Mouse (Mus musculus) megakaryocyte, embryonic 14.5 days (primary cell): Measurements from ENCODE around the gene Cnbd2. TPM values are rescaled to one million over a fixed set of nuclear protein-coding genes. Genes with fewer than 3 reads are reported as not detected.
A peak's percentile ranks its signal among the peaks of the same experiment; 100 is the strongest.
"Not testable (repeated sequence)": the region's sequence is repeated elsewhere in the genome, so short reads cannot be mapped to it uniquely, and the experiment has no call there.

Experiments
- H3K27me3 ChIP-seq: replicated peaks from 2 replicates; pipeline ENCODE3; 2012; ENCODE audit warnings: inconsistent platforms
- H3K36me3 ChIP-seq: replicated peaks from 2 replicates; pipeline ENCODE3; 2012; ENCODE audit warnings: low read length, inconsistent platforms, mixed read lengths
- H3K4me1 ChIP-seq: 2 replicates; pipeline ENCODE4 v1.6.1; 2012; ENCODE audit warnings: inconsistent platforms
- H3K4me3 ChIP-seq: replicated peaks from 2 replicates; pipeline ENCODE3; 2012; ENCODE audit warnings: moderate library complexity, mild to moderate bottlenecking, inconsistent platforms
- H3K9me3 ChIP-seq: 2 replicates; pipeline ENCODE4 v1.6.1; 2012; ENCODE audit warnings: inconsistent platforms
- FLI1 ChIP-seq: IDR thresholded peaks from 2 replicates; pipeline ENCODE4 v1.6.1; 2012; ENCODE audit warnings: low read length, inconsistent platforms, mixed read lengths
- GATA1 ChIP-seq: IDR thresholded peaks from 3 replicates; pipeline ENCODE4 v1.6.1; 2012; ENCODE audit warnings: mixed read lengths, low read length, inconsistent platforms, borderline replicate concordance
- polyA plus RNA-seq: library from polyadenylated mRNA; stranded (reverse); fragments of >175 nt; gene quantifications from 2 replicates; pipeline ENCODE4 v1.2.3, GENCODE M21; 2012; ENCODE audit warnings: low replicate concordance; ENCODE audit not compliant: insufficient read depth

The Cnbd2 gene
- polyA plus RNA-seq, 1 experiment = 0.74 TPM

- TF ChIP-seq FLI1 = no peak
- no peak for TF ChIP-seq GATA1
- H3K9me3 ChIP-seq = no peaks in the 10 kb centered on the region
- no peaks in the 10 kb centered on the region; the same call in 1 of the 2 replicates for H3K4me1 ChIP-seq
- no peaks in the 10 kb centered on the region for H3K36me3 ChIP-seq
- H3K4me3 ChIP-seq = no peak overlapping the region
- peaks cover 39% of the 10 kb centered on the region for H3K27me3 ChIP-seq
Measured at GRCm38 (mm10) chr2:156370896-156371295, 58.8 kb downstream of the Cnbd2 start.

GRCm38 (mm10) chr2:156376956-156377355, 64.9 kb downstream of the Cnbd2 start:
- no peak for TF ChIP-seq FLI1
- no peak for TF ChIP-seq GATA1
- H3K9me3 ChIP-seq = no peaks in the 10 kb centered on the region
- peaks cover 4% of the 10 kb centered on the region for H3K4me1 ChIP-seq
- peaks cover 42% of the 10 kb centered on the region for H3K27me3 ChIP-seq
- H3K36me3 ChIP-seq = no peaks in the 10 kb centered on the region
- no peak overlapping the region for H3K4me3 ChIP-seq

DNA sequence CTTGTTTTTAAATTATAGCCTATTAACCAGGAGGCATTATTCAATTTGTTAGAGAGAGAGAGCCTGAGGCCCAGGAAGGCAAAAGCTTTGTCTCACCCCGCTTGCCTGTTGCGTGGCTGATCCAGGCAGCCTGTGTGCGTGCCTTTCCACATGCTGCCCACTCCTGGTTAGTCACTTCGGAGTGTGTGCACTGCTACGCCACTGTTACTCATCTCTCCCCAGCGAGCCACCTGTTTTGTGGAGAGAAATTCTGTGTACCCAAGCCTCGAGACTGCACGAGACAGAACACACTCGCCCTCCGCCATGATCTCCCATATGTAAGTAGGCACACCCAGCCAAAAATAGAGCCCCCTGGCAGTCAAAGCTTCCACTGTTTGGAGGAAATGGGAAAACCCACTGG, 67.8 kb downstream of the Cnbd2 start:
- TF ChIP-seq FLI1 (no peak), GATA1 (no peak)
- peaks cover 32% of the 10 kb centered on the region for H3K27me3 ChIP-seq
- peaks cover 10% of the 10 kb centered on the region for H3K4me1 ChIP-seq
- peaks cover 7% of the 10 kb centered on the region for H3K9me3 ChIP-seq
- peaks cover 4% of the 10 kb centered on the region for H3K36me3 ChIP-seq
- no peak overlapping the region for H3K4me3 ChIP-seq

GRCm38 (mm10) chr2:156381350-156381749, 69.3 kb downstream of the Cnbd2 start:
- TF ChIP-seq GATA1 = no peak
- TF ChIP-seq FLI1 = no peak
- peaks cover 4% of the 10 kb centered on the region for H3K36me3 ChIP-seq
- peaks cover 18% of the 10 kb centered on the region for H3K4me1 ChIP-seq
- peaks cover 25% of the 10 kb centered on the region for H3K27me3 ChIP-seq
- peaks cover 7% of the 10 kb centered on the region for H3K9me3 ChIP-seq
- H3K4me3 ChIP-seq = no peak overlapping the region

DNA sequence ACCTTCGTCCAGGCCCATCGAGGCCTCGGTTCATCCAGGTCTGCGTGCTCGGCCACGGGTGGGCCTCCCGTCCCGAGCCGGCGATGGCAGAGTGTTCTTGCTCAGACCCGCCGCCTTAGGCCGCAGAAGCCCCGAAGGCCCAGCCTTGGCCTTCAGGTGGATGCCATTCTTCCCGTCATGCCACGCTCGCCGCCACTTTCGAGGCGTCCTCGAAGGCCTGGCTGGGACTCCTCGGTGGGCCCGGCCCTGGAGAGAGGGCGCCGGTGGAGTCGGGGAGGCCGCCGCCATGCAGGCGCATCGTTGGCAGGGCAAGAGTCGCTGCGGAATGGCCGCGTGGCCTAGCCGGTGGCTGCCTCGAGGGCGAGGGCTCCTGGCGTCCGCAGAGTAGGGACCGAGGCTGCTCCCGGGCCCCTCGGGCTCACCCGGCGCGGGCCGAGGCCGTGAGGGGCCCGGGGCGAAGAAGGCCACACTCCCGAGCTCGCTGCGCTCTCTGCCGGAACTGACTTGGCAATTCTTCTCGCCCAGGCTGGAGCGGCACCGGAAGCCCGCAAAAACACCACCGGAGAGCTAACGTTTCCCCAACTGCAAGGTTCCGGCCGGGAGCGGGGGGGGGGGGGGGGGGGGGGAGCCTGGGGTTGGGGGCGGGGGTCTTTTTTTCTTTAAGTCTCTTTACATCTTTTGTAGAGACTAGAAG, 80.5 kb downstream of the Cnbd2 start:
- H3K9me3 ChIP-seq, H3K36me3 ChIP-seq, H3K27me3 ChIP-seq: not testable (repeated sequence)
- H3K4me1 ChIP-seq = peaks cover 14% of the 10 kb centered on the region
- peak overlapping the region; percentile 89 for H3K4me3 ChIP-seq

- TF ChIP-seq FLI1 = no peak
- no peak for TF ChIP-seq GATA1
- Histone ChIP-seq H3K36me3 (no peaks in the 10 kb centered on the region), H3K27me3 (peaks cover 6% of the 10 kb centered on the region), H3K4me1 (peaks cover 14% of the 10 kb centered on the region), H3K4me3 (peak overlapping the region; percentile 89), H3K9me3 (no peaks in the 10 kb centered on the region)
Measured at GRCm38 (mm10) chr2:156393155-156393828, 81.2 kb downstream of the Cnbd2 start.

GRCm38 (mm10) chr2:156394282-156394681, 82.2 kb downstream of the Cnbd2 start:
- no peaks in the 10 kb centered on the region for H3K36me3 ChIP-seq
- H3K4me3 ChIP-seq = no peak overlapping the region
- H3K9me3 ChIP-seq = no peaks in the 10 kb centered on the region
- TF ChIP-seq FLI1 (no peak), GATA1 (no peak)
- peaks cover 14% of the 10 kb centered on the region for H3K4me1 ChIP-seq
- H3K27me3 ChIP-seq = peaks cover 8% of the 10 kb centered on the region

GRCm38 (mm10) chr2:156396096-156396495, 84.0 kb downstream of the Cnbd2 start:
- Histone ChIP-seq H3K4me3 (no peak overlapping the region), H3K9me3 (no peaks in the 10 kb centered on the region), H3K36me3 (no peaks in the 10 kb centered on the region), H3K27me3 (peaks cover 17% of the 10 kb centered on the region), H3K4me1 (peaks cover 18% of the 10 kb centered on the region)
- TF ChIP-seq FLI1 (no peak), GATA1 (no peak)

DNA sequence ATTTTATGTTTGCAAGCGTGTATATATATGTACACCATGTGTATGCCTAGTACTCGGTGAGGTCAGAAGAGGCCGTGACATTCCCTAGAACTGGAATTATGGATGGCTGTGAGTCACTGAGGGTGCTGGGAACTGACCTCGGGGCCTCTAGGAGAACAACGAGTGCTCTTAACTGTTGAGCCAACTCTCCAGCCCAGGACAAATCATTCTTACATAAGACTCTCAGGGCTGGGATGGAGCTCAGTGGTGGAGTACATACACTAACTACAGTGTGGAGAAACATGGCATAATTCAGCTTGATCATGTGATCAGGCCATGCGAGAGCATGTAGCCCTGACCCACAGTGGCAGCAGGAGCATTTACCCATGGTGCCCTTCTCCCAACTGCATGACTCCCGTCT, 85.9 kb downstream of the Cnbd2 start:
- no peak for TF ChIP-seq FLI1
- no peak for TF ChIP-seq GATA1
- H3K9me3 ChIP-seq = no peaks in the 10 kb centered on the region
- H3K4me3 ChIP-seq = no peak overlapping the region
- peaks cover 35% of the 10 kb centered on the region for H3K27me3 ChIP-seq
- H3K36me3 ChIP-seq = no peaks in the 10 kb centered on the region
- H3K4me1 ChIP-seq = peaks cover 24% of the 10 kb centered on the region

DNA sequence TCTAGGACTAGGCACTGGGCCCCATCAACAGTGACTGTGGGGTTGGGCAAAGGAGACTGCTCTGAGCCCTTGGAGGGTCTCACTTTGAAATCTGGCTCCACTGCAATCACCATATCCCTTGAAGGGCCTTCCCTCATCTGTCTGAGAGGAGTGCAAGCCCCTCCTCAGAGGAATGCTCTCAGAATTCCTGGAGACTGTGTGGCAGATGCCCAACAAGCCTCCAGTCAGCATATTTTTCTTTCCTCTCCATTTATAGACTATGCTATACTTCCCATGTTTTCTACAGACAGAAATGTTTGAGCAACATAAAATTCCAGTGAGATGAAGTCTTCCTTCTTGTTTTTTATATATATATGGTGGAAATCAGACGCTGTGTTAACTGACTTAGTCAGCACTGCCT, 87.4 kb downstream of the Cnbd2 start:
- Histone ChIP-seq H3K36me3 (no peaks in the 10 kb centered on the region), H3K4me3 (no peak overlapping the region), H3K27me3 (peaks cover 44% of the 10 kb centered on the region), H3K9me3 (no peaks in the 10 kb centered on the region), H3K4me1 (peaks cover 12% of the 10 kb centered on the region)
- TF ChIP-seq GATA1 (no peak), FLI1 (no peak)
